Mouse (Mus musculus) activated CD4-positive, CD25-positive, alpha-beta regulatory T cell, adult 9 weeks (primary cell): ENCODE results near the gene Gm7137. TPM values are rescaled to one million over a fixed set of nuclear protein-coding genes. Genes with fewer than 3 reads are reported as not detected.

Experiments
- polyA plus RNA-seq: library from polyadenylated mRNA; unstranded; fragments of 100-300 nt; shearing (Covaris generic); gene quantifications from one replicate; pipeline ENCODE4 v1.2.1, GENCODE M21; 2017

Gm7137 gene
- polyA plus RNA-seq = not detected

GRCm38 (mm10) chr10:77787876-77788275, at the start of gene Gm7137:
Gene Gm7137, minus strand, starts transcription at chr10:77788200.

GRCm38 (mm10) chr10:77835647-77836046, 47.6 kb upstream of the Gm7137 start, which contains the start of gene Krtap10-10:
Gene Krtap10-10, plus strand, starts transcription at chr10:77835947.

GRCm38 (mm10) chr10:77826951-77827350, 39.0 kb upstream of the Gm7137 start, which contains the start of gene Krtap10-4:
Gene Krtap10-4, minus strand, starts transcription at chr10:77827095.

GRCm38 (mm10) chr10:77814382-77814781, 26.4 kb upstream of the Gm7137 start, which contains the start of gene Gm2696:
Gene Gm2696, plus strand, starts transcription at chr10:77814682.

GRCm38 (mm10) chr10:77811743-77812142, 23.7 kb upstream of the Gm7137 start, which contains the start of gene Gm9507:
Gene Gm9507, minus strand, starts transcription at chr10:77811843.

GRCm38 (mm10) chr10:77798921-77799508, 11.0 kb upstream of the Gm7137 start, which contains the start of gene Gm19668:
Gene Gm19668, minus strand, starts transcription at chr10:77799133.

GRCm38 (mm10) chr10:77794976-77795375, 7.0 kb upstream of the Gm7137 start, which contains the start of gene Gm9639:
Gene Gm9639, minus strand, starts transcription at chr10:77795076.

GRCm38 (mm10) chr10:77782442-77782841, 5.6 kb downstream of the Gm7137 start, which contains the start of gene Gm3250:
Gene Gm3250, minus strand, starts transcription at chr10:77782542.

GRCm38 (mm10) chr10:77776844-77777243, 11.2 kb downstream of the Gm7137 start, which contains the start of gene Gm7138:
Gene Gm7138, minus strand, starts transcription at chr10:77776944.

GRCm38 (mm10) chr10:77771225-77771624, 16.8 kb downstream of the Gm7137 start, which contains the start of gene Gm3238:
Gene Gm3238, minus strand, starts transcription at chr10:77771325.

GRCm38 (mm10) chr10:77759582-77759981, 28.4 kb downstream of the Gm7137 start, which contains the start of gene Gm3233:
Gene Gm3233, minus strand, starts transcription at chr10:77759682.

GRCm38 (mm10) chr10:77751254-77751653, 36.7 kb downstream of the Gm7137 start, which contains the start of gene Gm9736:
Gene Gm9736, minus strand, starts transcription at chr10:77751354.

GRCm38 (mm10) chr10:77741924-77742688, 45.9 kb downstream of the Gm7137 start, which contains the start of gene Gm18596:
Gene Gm18596, minus strand, starts transcription at chr10:77742638.

Other genes starting within 250 kb of the Gm7137 start
- 108 TPM for gene Pttg1ip, start 206.5 kb downstream of the Gm7137 start, polyA plus RNA-seq
- gene Sumo3, start 182.1 kb downstream of the Gm7137 start, polyA plus RNA-seq = 116 TPM
- gene Gm49325, start 182.0 kb downstream of the Gm7137 start, polyA plus RNA-seq = not detected
- 58.6 TPM for gene Ube2g2, start 165.9 kb downstream of the Gm7137 start, polyA plus RNA-seq
- gene Tspear, start 101.6 kb downstream of the Gm7137 start, polyA plus RNA-seq = 0.59 TPM
- not detected for gene Gm19402, start 97.4 kb downstream of the Gm7137 start, polyA plus RNA-seq
- gene Gm9508, start 91.0 kb downstream of the Gm7137 start, polyA plus RNA-seq = not detected
- gene Gm10272, start 81.6 kb downstream of the Gm7137 start, polyA plus RNA-seq = not detected
- not detected for gene Gm10024, start 76.7 kb downstream of the Gm7137 start, polyA plus RNA-seq
- not detected for gene Gm10142, start 72.4 kb downstream of the Gm7137 start, polyA plus RNA-seq
- gene Krtap12-1, start 67.6 kb downstream of the Gm7137 start, polyA plus RNA-seq = not detected
- not detected for gene Gm10100, start 61.7 kb downstream of the Gm7137 start, polyA plus RNA-seq
- not detected for gene Gm18596, start 45.6 kb downstream of the Gm7137 start, polyA plus RNA-seq
- not detected for gene Gm9736, start 36.8 kb downstream of the Gm7137 start, polyA plus RNA-seq
- not detected for gene Gm3233, start 28.5 kb downstream of the Gm7137 start, polyA plus RNA-seq
- gene Gm3238, start 16.9 kb downstream of the Gm7137 start, polyA plus RNA-seq = not detected
- gene Gm7138, start 11.3 kb downstream of the Gm7137 start, polyA plus RNA-seq = not detected
- not detected for gene Gm3250, start 5.7 kb downstream of the Gm7137 start, polyA plus RNA-seq
- not detected for gene Gm9639, start 6.9 kb upstream of the Gm7137 start, polyA plus RNA-seq
- gene Gm19668, start 10.9 kb upstream of the Gm7137 start, polyA plus RNA-seq = not detected
- gene Gm9507, start 23.6 kb upstream of the Gm7137 start, polyA plus RNA-seq = not detected
- not detected for gene Gm2696, start 26.5 kb upstream of the Gm7137 start, polyA plus RNA-seq
- not detected for gene Krtap10-4, start 38.9 kb upstream of the Gm7137 start, polyA plus RNA-seq
- gene Krtap10-10, start 47.7 kb upstream of the Gm7137 start, polyA plus RNA-seq = not detected
- gene Gm36176, start 58.6 kb upstream of the Gm7137 start, polyA plus RNA-seq = not detected
- gene Gm10318, start 64.7 kb upstream of the Gm7137 start, polyA plus RNA-seq = not detected
- not detected for gene Gm3285, start 73.8 kb upstream of the Gm7137 start, polyA plus RNA-seq
- not detected for gene Lrrc3, start 114.3 kb upstream of the Gm7137 start, polyA plus RNA-seq
- gene Trpm2, start 182.4 kb upstream of the Gm7137 start, polyA plus RNA-seq = 1.3 TPM
- gene 1810043G02Rik, start 190.3 kb upstream of the Gm7137 start, polyA plus RNA-seq = 10.6 TPM
- 94.5 TPM for gene Pfkl, start 221.9 kb upstream of the Gm7137 start, polyA plus RNA-seq